In genomic region chr7:34910096-34911066, GRCm38 (mm10) we compare ENCODE assay signal across 9 mouse cellular contexts. TPM values are rescaled to one million over a fixed set of nuclear protein-coding genes. Genes with fewer than 3 reads are reported as not detected.
DNase-seq lines count a peak whose midpoint lies in the region; ATAC-seq and TF ChIP-seq lines count a peak whose summit lies in the region.
"Had no signal": no experiment of that assay in that cellular context is flagged by ENCODE, and none has a peak within 500 bp of the region (broad histone marks: within the 10 kb centered on the region; RNA-seq: fewer than 3 reads in every experiment).

No protein-coding gene starts in this region.

- no peak for TF ChIP-seq CTCF in brain, embryonic 14.5 days (IDR thresholded peaks at IDR 0.05; ENCODE audit: borderline replicate concordance, extremely low read depth, insufficient read depth, insufficient read length)

- TF ChIP-seq POLR2A in brain, embryonic 14.5 days (IDR thresholded peaks at IDR 0.05; ENCODE audit: borderline replicate concordance, extremely low read depth, insufficient read depth, insufficient read length, poor library complexity, severe bottlenecking): no peak

- peaks cover 8% of the 10 kb centered on the region for H3K4me1 ChIP-seq in hindbrain, embryonic 11.5 days (replicated peaks; ENCODE audit: control insufficient read depth, insufficient read depth, low read length)
- peaks cover 38% of the 10 kb centered on the region for H3K4me1 ChIP-seq in hindbrain, embryonic 13.5 days (replicated peaks)

- WGBS in hindbrain, embryonic 11.5 days: 33% methylated on average over 24 of the region's 24 CpGs
- 28% methylated on average over 24 of the region's 24 CpGs for WGBS in hindbrain, embryonic 13.5 days

- peak; percentile 36 for ATAC-seq in hindbrain, embryonic 11.5 days (ENCODE audit: low FRiP score)
- ATAC-seq in hindbrain, embryonic 13.5 days (ENCODE audit: low FRiP score): no peak

- H3K9ac ChIP-seq in hindbrain, embryonic 11.5 days (ENCODE audit: low read depth, low read length): no peak overlapping the region
- H3K9ac ChIP-seq in hindbrain, embryonic 13.5 days: no peak overlapping the region; the same call in 1 of the 2 replicates
- H3K9ac ChIP-seq: limb, embryonic 13.5 days had no signal

- H3K4me2 ChIP-seq in hindbrain, embryonic 11.5 days (replicated peaks; ENCODE audit: low read depth, low read length): no peak overlapping the region
- H3K4me2 ChIP-seq in hindbrain, embryonic 13.5 days: no peak overlapping the region
- H3K4me2 ChIP-seq: limb, embryonic 13.5 days had no signal

- no peaks in the 10 kb centered on the region for H3K9me3 ChIP-seq in hindbrain, embryonic 11.5 days (ENCODE audit: control insufficient read depth, low read length)
- H3K9me3 ChIP-seq in hindbrain, embryonic 13.5 days: no peaks in the 10 kb centered on the region
- H3K9me3 ChIP-seq: limb, embryonic 13.5 days had no signal

- DNase-seq in hindbrain, embryonic 11.5 days (ENCODE audit: low spot score): peak; percentile 68
- DNase-seq in brain, embryonic 14.5 days (ENCODE audit: low read depth): peak; percentile 68
- DNase-seq in kidney, postnatal 10 days: peak; percentile 29
- peak; percentile 70 for DNase-seq in retina, embryonic 14.5 days (ENCODE audit: low spot score)
- DNase-seq in natural killer cell, adult 2 months (ENCODE audit: low spot score in 2 of 2): no peak
- no peak for DNase-seq in heart, postnatal 10 days
- no peak for DNase-seq in adrenal gland, postnatal 4 days (ENCODE audit: low spot score in 2 of 2)

- intact Hi-C loops in heart, postnatal 10 days (cut with DNase I): no loop called here

- no peaks in the 10 kb centered on the region for H3K36me3 ChIP-seq in hindbrain, embryonic 11.5 days (ENCODE audit: control insufficient read depth, insufficient read depth, low read length)
- no peaks in the 10 kb centered on the region for H3K36me3 ChIP-seq in hindbrain, embryonic 13.5 days
- H3K36me3 ChIP-seq: limb, embryonic 13.5 days had no signal

- no peak overlapping the region for H3K4me3 ChIP-seq in hindbrain, embryonic 11.5 days (ENCODE audit: low read depth, low read length)
- no peak overlapping the region for H3K4me3 ChIP-seq in hindbrain, embryonic 13.5 days
- H3K4me3 ChIP-seq: limb, embryonic 13.5 days had no signal

- H3K27me3 ChIP-seq in hindbrain, embryonic 11.5 days (ENCODE audit: control insufficient read depth, insufficient read depth, low read length): no peaks in the 10 kb centered on the region
- no peaks in the 10 kb centered on the region for H3K27me3 ChIP-seq in hindbrain, embryonic 13.5 days
- H3K27me3 ChIP-seq: limb, embryonic 13.5 days had no signal

- H3K27ac ChIP-seq in hindbrain, embryonic 11.5 days (ENCODE audit: low read depth, low read length): no peak overlapping the region; the same call in 1 of the 2 replicates
- no peak overlapping the region for H3K27ac ChIP-seq in hindbrain, embryonic 13.5 days
- H3K27ac ChIP-seq: limb, embryonic 13.5 days had no signal

RNA-seq across cellular contexts. Expression of gene Pepd, which starts 1.8 kb away (rescaled TPM):
- 57.8 and 66.0 TPM in 2 replicates for polyA plus RNA-seq in hindbrain, embryonic 11.5 days (2014; fragmentation: Nextera tagmentation; extraction: Ambion mirVana)
- 52.4 and 54.6 TPM in 2 replicates for polyA plus RNA-seq in hindbrain, embryonic 13.5 days (2015; fragmentation: Nextera tagmentation; extraction: Ambion mirVana)
- 41.6 and 46.9 TPM in 2 replicates for polyA plus RNA-seq in brain, embryonic 14.5 days (2012; rRNA removed)
- total RNA-seq in heart, postnatal 10 days (2021): 10 to 100 TPM; 26.3 to 27.6 TPM
- 10 to 100 TPM; 59.7 to 67.6 TPM for total RNA-seq in adrenal gland, postnatal 4 days (2021)

Comparison
In these comparisons a context has a peak if more than half of its experiments do, and no peak if none do; other contexts are left out.
1. DNase-seq: peak in hindbrain, embryonic 11.5 days (single experiment), brain, embryonic 14.5 days (single experiment), kidney, postnatal 10 days (single experiment) and retina, embryonic 14.5 days (single experiment); none in natural killer cell, adult 2 months (0 of 2), heart, postnatal 10 days (0 of 2) and adrenal gland, postnatal 4 days (0 of 2).